ENCODE assay signal across 7 mouse cellular contexts in genomic region chr8:116755557-116755956, GRCm38 (mm10). TPM values are rescaled to one million over a fixed set of nuclear protein-coding genes. Genes with fewer than 3 reads are reported as not detected.
A peak's percentile ranks its signal among the peaks of the same experiment; 100 is the strongest.
DNase-seq lines count a peak whose midpoint lies in the region; TF ChIP-seq lines count a peak whose summit lies in the region.

No protein-coding gene starts in this region.

- no peaks in the 10 kb centered on the region for H3K4me1 ChIP-seq in CH12.LX (ENCODE audit: control insufficient read depth in 1 of 2, insufficient read depth in 2 of 2)
- H3K4me1 ChIP-seq in embryonic fibroblast, embryonic 13.5 days (ENCODE audit: control insufficient read depth, insufficient read depth, low read length) = no peaks in the 10 kb centered on the region
- H3K4me1 ChIP-seq in lung, adult 2 months (ENCODE audit: control insufficient read depth, insufficient read depth, low read length) = no peaks in the 10 kb centered on the region

- H3K9ac ChIP-seq in CH12.LX (ENCODE audit: insufficient read depth, low read depth) = no peak overlapping the region

- H3K27me3 ChIP-seq in CH12.LX (replicated peaks) = no peaks in the 10 kb centered on the region

- DNase-seq in layer of hippocampus, postnatal 10 days (ENCODE audit: low spot score in 2 of 2) = peak; percentile 18 to 40
- DNase-seq in layer of hippocampus, adult 11-12 months (ENCODE audit: low spot score) = no peak
- DNase-seq in CH12.LX (ENCODE audit: extremely low read depth) (peak; percentile 51), ZHBTc4 (ENCODE audit: low read depth, low spot score) (peak; percentile 54)
- peak; percentile 42 for DNase-seq in lung, adult 2 months
- DNase-seq in thymus, postnatal 25 days = peak; percentile 61

- H3K4me3 ChIP-seq in CH12.LX (replicated peaks in 1 of 3; ENCODE audit: low read depth in 2 of 3, low read length in 2 of 3, poor library complexity in 1 of 3) = no peak overlapping the region
- no peak overlapping the region for H3K4me3 ChIP-seq in embryonic fibroblast, embryonic 13.5 days (ENCODE audit: insufficient read depth, low read length)
- no peak overlapping the region for H3K4me3 ChIP-seq in lung, adult 2 months (replicated peaks; ENCODE audit: extremely low read depth, low read depth, low read length)

- no peak for TF ChIP-seq EP300 in CH12.LX (IDR thresholded peaks at IDR 0.05; ENCODE audit: low read length)

- no peaks in the 10 kb centered on the region for H3K36me3 ChIP-seq in CH12.LX (replicated peaks in 1 of 2; ENCODE audit: control insufficient read depth in 1 of 2, insufficient read depth in 1 of 2, low read length in 1 of 2)

- 0% methylated on average over 4 of the region's 4 CpGs for WGBS in lung, adult 2 months

- TF ChIP-seq POLR2A in CH12.LX (IDR thresholded peaks at IDR 0.05; ENCODE audit: low read depth, low read length) = no peak
- TF ChIP-seq POLR2A in embryonic fibroblast, embryonic 13.5 days (IDR thresholded peaks at IDR 0.05; ENCODE audit: low read depth, low read length) = no peak
- no peak for TF ChIP-seq POLR2A in lung, adult 2 months (IDR thresholded peaks at IDR 0.05; ENCODE audit: borderline replicate concordance, extremely low read depth, low read depth, low read length)

- TF ChIP-seq RAD21 in CH12.LX (IDR thresholded peaks at IDR 0.05; ENCODE audit: low read depth, low read length) = peak; percentile 74

- in situ Hi-C loops in CH12.LX (cut with MboI; ENCODE audit: low pct_ligation_motif_present, low pct_unique_long_range_greater_than_20kb, low sequenced_read_pairs) = loop anchor here (10.0 kb wide), 1 partner anchor 271 kb away; no protein-coding TSS in a partner anchor

- peak; percentile 84 to 89 for TF ChIP-seq CTCF in CH12.LX (conservative IDR thresholded peaks at IDR 0.05 in 1 of 2, IDR thresholded peaks at IDR 0.05 in 1 of 2; ENCODE audit: low read depth in 2 of 2, low read length in 2 of 2)
- TF ChIP-seq CTCF in embryonic fibroblast, embryonic 13.5 days (IDR thresholded peaks at IDR 0.05; ENCODE audit: borderline replicate concordance, insufficient read depth, low read length) = peak; percentile 60; the same call in 1 of the 2 replicates
- TF ChIP-seq CTCF in lung, adult 2 months (IDR thresholded peaks at IDR 0.05; ENCODE audit: insufficient read depth, low read length) = peak; percentile 95

- no peak overlapping the region for H3K4me2 ChIP-seq in CH12.LX (ENCODE audit: insufficient read depth, low read depth, poor library complexity, severe bottlenecking)

- H3K79me2 ChIP-seq in CH12.LX (replicated peaks; ENCODE audit: control insufficient read depth, extremely low read depth, insufficient read depth, poor library complexity, severe bottlenecking) = no peaks in the 10 kb centered on the region

- dilution Hi-C loops in CH12.LX (cut with MboI; ENCODE audit: extremely low pct_ligation_motif_present, extremely low pct_unique_long_range_greater_than_20kb, low sequenced_read_pairs) = no loop called here

- H3K9me3 ChIP-seq in CH12.LX (replicated peaks; ENCODE audit: low read length) = no peaks in the 10 kb centered on the region

- no peak overlapping the region for H3K27ac ChIP-seq in CH12.LX (ENCODE audit: insufficient read depth, low read depth)
- H3K27ac ChIP-seq in embryonic fibroblast, embryonic 13.5 days (ENCODE audit: insufficient read depth, low read length) = no peak overlapping the region

TF ChIP-seq in CH12.LX, 34 proteins besides CTCF, POLR2A, EP300 and RAD21:
- TF ChIP-seq ZC3H11A (IDR thresholded peaks at IDR 0.05; ENCODE audit: low read depth, low read length) (no peak), PAX5 (IDR thresholded peaks at IDR 0.05; ENCODE audit: low read length) (no peak), SMC3 (IDR thresholded peaks at IDR 0.05; ENCODE audit: low read depth, low read length) (peak; percentile 83), TBP (conservative IDR thresholded peaks at IDR 0.05; ENCODE audit: low read depth, low read length) (no peak)
TF ChIP-seq in CH12.LX: peak in this region for 1.

RNA-seq across cellular contexts. Expression of gene Cdyl2, which starts 22.8 kb away (rescaled TPM):
- total RNA-seq in layer of hippocampus, postnatal 10 days (2021) = 10 to 100 TPM; 11.9 to 12.7 TPM
- total RNA-seq in CH12.LX (2012; rRNA removed) (6.7 and 9.4 TPM in 2 replicates), CH12.LX (2014; rRNA removed) (3.4 and 4.4 TPM in 2 replicates)
- 6.5 and 6.9 TPM in 2 replicates for polyA plus RNA-seq in CH12.LX (2012; ENCODE audit: insufficient read length, low read depth)
- polyA plus RNA-seq in embryonic fibroblast, embryonic 13.5 days (2011; ENCODE audit: insufficient read length, low read depth, missing spikeins) = 4.6 and 6.7 TPM in 2 replicates
- polyA plus RNA-seq in lung, adult 2 months (2012; rRNA removed) = 3.2 and 3.3 TPM in 2 replicates
